Mouse (Mus musculus) stomach, postnatal 0 days (tissue): ENCODE measurements around the gene G3bp2. TPM values are rescaled to one million over a fixed set of nuclear protein-coding genes. Genes with fewer than 3 reads are reported as not detected.

ENCODE experiments used
- ATAC-seq: fragments of 200-750 bp; cut with Nextera tagmentation; 2 replicates; pipeline ENCODE4 v1.8.0; 2017; ENCODE audit not compliant: low FRiP score, low TSS enrichment
- DNase-seq: peaks from one replicate; pipeline ENCODE4 v3.0.0-alpha.2; 2016; ENCODE audit warnings: low spot score
- H3K27ac ChIP-seq: fragments of 300-500 bp; sonication (generic); replicated peaks from 2 replicates; pipeline ENCODE4 v1.5.1; 2014; ENCODE audit warnings: mild to moderate bottlenecking, control low read depth
- H3K27me3 ChIP-seq: fragments of 300-500 bp; sonication (generic); 2 replicates; pipeline ENCODE4 v1.6.1; 2014; ENCODE audit warnings: low read length; ENCODE audit not compliant: control insufficient read depth, insufficient read depth
- H3K36me3 ChIP-seq: fragments of 300-500 bp; sonication (generic); 2 replicates; pipeline ENCODE4 v1.6.1; 2014; ENCODE audit warnings: low read length, mixed read lengths; ENCODE audit not compliant: control insufficient read depth, insufficient read depth
- H3K4me1 ChIP-seq: fragments of 300-500 bp; sonication (generic); replicated peaks from 2 replicates; pipeline ENCODE4 v1.6.1; 2014; ENCODE audit warnings: antibody characterized with exemption; ENCODE audit not compliant: control insufficient read depth, insufficient read depth
- H3K4me2 ChIP-seq: fragments of 300-500 bp; sonication (generic); replicated peaks from 2 replicates; pipeline ENCODE4 v1.6.1; 2014; ENCODE audit warnings: low read depth, mild to moderate bottlenecking, control low read depth, moderate library complexity
- H3K4me3 ChIP-seq: fragments of 300-500 bp; sonication (generic); 2 replicates; pipeline ENCODE4 v1.5.1; 2014; ENCODE audit warnings: low read depth, low read length, control low read depth
- H3K9ac ChIP-seq: fragments of 300-500 bp; sonication (generic); 2 replicates; pipeline ENCODE4 v1.6.1; 2014; ENCODE audit warnings: mild to moderate bottlenecking, low read length, control low read depth, mixed read lengths
- H3K9me3 ChIP-seq: fragments of 300-500 bp; sonication (generic); 2 replicates; pipeline ENCODE4 v1.6.1; 2016; ENCODE audit warnings: low read length; ENCODE audit not compliant: control insufficient read depth
- CTCF ChIP-seq: IDR thresholded peaks from 2 replicates; pipeline ENCODE4 v1.5.1; 2016; ENCODE audit warnings: antibody characterized with exemption, low read depth, mild to moderate bottlenecking, moderate library complexity
- EP300 ChIP-seq: optimal IDR thresholded peaks from 2 replicates; pipeline ENCODE3; 2016; ENCODE audit warnings: antibody characterized with exemption
- WGBS: fragments of 180-500 bp; shearing (Covaris S2); extraction: QIAGEN DNeasy Blood & Tissue Kit; methylation state at CpG from one replicate; pipeline ENCODE4 v1.1.7; 2014; 5-methylcytosine and 5-hydroxymethylcytosine counted together
- polyA plus RNA-seq: library from polyadenylated mRNA; unstranded; fragments of >200 nt; fragmentation: Nextera tagmentation; extraction: Ambion mirVana; gene quantifications from 2 replicates; pipeline ENCODE4 v1.2.1, GENCODE M21; 2015

G3bp2 gene
- polyA plus RNA-seq, 1 experiment from 2014 or later, result 111 TPM

DNA sequence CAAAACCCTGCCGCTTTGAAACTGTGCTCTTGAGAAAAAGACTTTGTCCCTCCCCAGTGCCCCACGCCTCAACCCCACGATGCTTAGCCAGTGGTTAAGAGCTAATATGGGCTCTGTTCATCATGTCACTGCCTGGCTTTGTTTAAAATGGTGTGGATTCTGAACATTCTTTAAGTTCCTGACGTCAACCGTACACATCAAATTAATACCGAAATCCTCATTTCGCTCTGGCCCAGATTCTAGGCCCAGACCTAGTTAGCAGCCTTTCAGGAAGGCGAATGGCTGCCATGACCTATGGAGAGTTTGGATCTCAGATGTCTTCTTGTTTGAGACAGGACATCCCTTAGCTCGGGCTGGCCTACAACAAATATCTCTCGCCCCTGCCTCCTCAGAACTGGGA is 44.2 kb upstream of the G3bp2 start:
- ATAC-seq, result 0 out of 2 replicates have a peak, but pooled peaks have one; percentile 27
- peak overlapping the region; percentile 89 for H3K27ac ChIP-seq
- H3K4me1 ChIP-seq, result no peaks in the 10 kb centered on the region
- H3K36me3 ChIP-seq, result no peaks in the 10 kb centered on the region
- no peak overlapping the region for H3K4me2 ChIP-seq
- H3K9me3 ChIP-seq, result no peaks in the 10 kb centered on the region
- H3K9ac ChIP-seq, result no peak overlapping the region
- no peaks in the 10 kb centered on the region for H3K27me3 ChIP-seq
- H3K4me3 ChIP-seq, result no peak overlapping the region
- TF ChIP-seq CTCF, result no peak
- TF ChIP-seq EP300, result no peak
- no peak for DNase-seq
- 60% methylated on average over 10 of the region's 10 CpGs for WGBS

DNA sequence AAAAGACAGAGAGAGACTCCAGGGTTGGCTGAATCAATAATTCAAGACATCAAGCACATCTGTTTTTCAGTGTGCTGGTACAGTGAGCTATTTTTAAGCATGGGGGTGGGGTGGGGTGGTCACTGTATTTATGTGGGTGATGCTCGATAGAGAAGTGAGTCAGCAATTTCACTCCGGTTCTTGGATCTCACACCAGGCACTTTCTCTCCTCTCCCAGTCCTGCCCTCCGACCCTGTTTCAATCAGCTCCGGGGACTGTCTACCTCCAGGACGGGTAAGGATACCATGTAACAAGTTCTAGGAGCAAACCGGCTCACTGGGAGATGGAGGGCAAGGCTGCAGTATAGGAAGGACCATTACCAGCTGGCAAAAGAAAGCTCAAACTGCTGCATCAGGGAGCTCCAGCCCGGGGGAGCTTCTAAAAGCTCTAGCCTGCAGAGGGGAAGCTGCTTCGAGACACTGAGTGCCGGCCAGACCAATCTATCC is 43.7 kb upstream of the G3bp2 start:
- Histone ChIP-seq H3K9ac (no peak overlapping the region), H3K27ac (peak overlapping the region; percentile 89), H3K9me3 (no peaks in the 10 kb centered on the region), H3K27me3 (no peaks in the 10 kb centered on the region), H3K36me3 (no peaks in the 10 kb centered on the region), H3K4me2 (peak overlapping the region; percentile 12; the same call in 1 of the 2 replicates), H3K4me1 (no peaks in the 10 kb centered on the region), H3K4me3 (no peak overlapping the region)
- TF ChIP-seq EP300 (no peak), CTCF (no peak)
- 39% methylated on average over 9 of the region's 9 CpGs for WGBS
- ATAC-seq (peak; percentile 58), DNase-seq (no peak)

DNA sequence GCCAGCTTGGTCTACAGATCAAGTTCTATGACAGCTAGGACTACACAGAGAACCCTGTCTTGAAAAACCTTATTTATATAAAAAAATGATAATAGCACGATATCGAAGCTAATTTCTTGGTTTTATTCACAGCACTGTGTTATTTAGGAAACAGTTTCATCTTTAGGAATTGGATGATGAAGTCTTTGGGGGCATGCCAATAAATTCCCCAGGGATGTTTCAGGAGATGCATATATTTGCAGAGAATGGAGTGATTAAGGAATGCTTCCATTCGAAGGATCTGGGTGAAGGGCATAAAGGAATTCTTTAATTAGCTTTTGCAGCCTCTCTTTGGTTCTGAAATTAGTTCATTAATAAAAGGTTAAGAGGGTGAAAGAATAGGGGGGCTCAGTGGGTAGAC is 41.9 kb upstream of the G3bp2 start:
- H3K27ac ChIP-seq, result no peak overlapping the region
- TF ChIP-seq CTCF, result no peak
- TF ChIP-seq EP300, result no peak
- H3K4me3 ChIP-seq, result no peak overlapping the region
- no peak for ATAC-seq
- H3K4me1 ChIP-seq, result no peaks in the 10 kb centered on the region
- WGBS, result 81% methylated on average over 3 of the region's 3 CpGs
- H3K4me2 ChIP-seq, result no peak overlapping the region
- H3K27me3 ChIP-seq, result no peaks in the 10 kb centered on the region
- no peak overlapping the region for H3K9ac ChIP-seq
- H3K36me3 ChIP-seq, result no peaks in the 10 kb centered on the region
- H3K9me3 ChIP-seq, result no peaks in the 10 kb centered on the region
- no peak for DNase-seq

DNA sequence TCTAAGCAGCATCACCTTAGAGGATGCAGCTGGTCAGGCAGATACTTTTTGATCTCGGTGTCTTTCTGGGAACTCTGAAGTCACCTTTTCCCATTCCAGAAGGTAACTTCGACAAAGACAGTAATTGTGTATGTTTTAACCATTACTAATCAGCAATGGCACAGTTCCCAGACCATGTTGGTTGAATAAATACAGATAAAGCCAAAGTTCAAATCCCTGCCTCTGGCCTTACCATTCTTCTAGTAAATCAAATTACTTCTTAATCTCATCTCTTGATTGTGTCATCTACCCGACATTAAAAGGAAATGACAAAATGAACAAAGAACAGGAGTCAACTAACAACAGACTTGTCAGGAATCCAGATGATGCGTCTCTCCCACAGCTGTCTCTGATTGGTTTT is 38.1 kb upstream of the G3bp2 start:
- Histone ChIP-seq H3K36me3 (no peaks in the 10 kb centered on the region), H3K4me1 (no peaks in the 10 kb centered on the region), H3K9ac (no peak overlapping the region), H3K27ac (no peak overlapping the region), H3K4me2 (no peak overlapping the region), H3K27me3 (no peaks in the 10 kb centered on the region), H3K4me3 (no peak overlapping the region), H3K9me3 (no peaks in the 10 kb centered on the region)
- ATAC-seq (no peak), DNase-seq (no peak)
- TF ChIP-seq EP300 (no peak), CTCF (no peak)
- WGBS, result 44% methylated on average over 4 of the region's 4 CpGs

DNA sequence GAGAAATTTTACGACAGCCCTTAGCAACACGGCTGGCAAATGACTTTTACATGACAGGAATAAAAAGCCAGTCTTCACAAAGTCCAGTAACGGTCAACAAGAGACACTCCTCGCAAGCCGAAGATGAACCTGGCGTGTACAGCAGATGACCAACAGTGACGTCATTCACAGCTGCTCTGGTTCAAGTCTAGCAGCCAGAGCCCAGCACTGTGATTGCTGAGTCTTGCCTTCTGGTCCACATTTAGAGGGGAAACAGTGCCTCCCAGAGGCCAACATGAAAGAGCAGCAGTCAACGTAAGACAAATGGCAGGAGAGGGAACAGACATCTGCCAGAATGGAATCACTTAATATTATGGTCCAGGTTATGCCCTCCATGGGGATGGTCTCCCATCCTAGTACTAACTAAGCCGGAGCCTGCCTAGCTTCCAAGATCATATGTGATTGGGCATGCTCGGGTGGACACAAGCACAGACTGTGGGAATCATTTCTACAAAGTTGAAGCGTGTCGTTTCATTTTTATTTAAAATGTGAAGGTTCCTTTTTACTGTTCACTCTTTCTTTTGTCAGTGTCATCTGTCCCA is 34.4 kb upstream of the G3bp2 start:
- Histone ChIP-seq H3K9me3 (no peaks in the 10 kb centered on the region), H3K36me3 (no peaks in the 10 kb centered on the region), H3K4me1 (no peaks in the 10 kb centered on the region), H3K27me3 (no peaks in the 10 kb centered on the region), H3K27ac (no peak overlapping the region), H3K4me2 (no peak overlapping the region), H3K4me3 (no peak overlapping the region), H3K9ac (no peak overlapping the region)
- peak; percentile 95 for TF ChIP-seq CTCF
- no peak for TF ChIP-seq EP300
- ATAC-seq, result peak; percentile 89
- peak; percentile 72 for DNase-seq
- WGBS, result 52% methylated on average over 12 of the region's 12 CpGs

DNA sequence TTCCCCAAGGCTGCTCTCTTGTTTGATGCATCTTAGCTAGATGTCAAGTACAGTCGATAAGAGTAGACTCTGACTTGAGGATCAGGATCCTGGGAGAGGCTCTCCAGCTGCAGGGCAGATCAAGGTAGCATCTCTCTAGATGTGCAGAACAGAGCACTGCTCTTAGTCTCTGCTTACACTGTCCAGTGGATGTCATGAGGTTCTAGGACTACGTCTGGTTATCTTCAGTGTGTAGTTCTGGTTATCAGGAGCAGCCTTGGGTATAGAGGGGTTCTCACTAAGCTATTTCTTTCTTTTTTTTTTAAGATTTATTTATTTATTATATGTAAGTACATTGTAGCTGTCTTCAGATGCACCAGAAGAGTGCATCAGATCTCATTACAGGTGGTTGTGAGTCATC is 31.4 kb upstream of the G3bp2 start:
- H3K4me1 ChIP-seq, result no peaks in the 10 kb centered on the region
- TF ChIP-seq EP300, result no peak
- TF ChIP-seq CTCF, result no peak
- H3K9ac ChIP-seq, result no peak overlapping the region
- H3K9me3 ChIP-seq, result no peaks in the 10 kb centered on the region
- H3K4me3 ChIP-seq, result no peak overlapping the region
- H3K4me2 ChIP-seq, result no peak overlapping the region
- DNase-seq (no peak), ATAC-seq (no peak)
- H3K27me3 ChIP-seq, result no peaks in the 10 kb centered on the region
- no peaks in the 10 kb centered on the region for H3K36me3 ChIP-seq
- 93% methylated on average over 2 of the region's 2 CpGs for WGBS
- no peak overlapping the region for H3K27ac ChIP-seq
